Mouse (Mus musculus) hindbrain, embryonic 13.5 days (tissue): ENCODE measurements around the gene Msantd1. TPM values are rescaled to one million over a fixed set of nuclear protein-coding genes. Genes with fewer than 3 reads are reported as not detected.

Source experiments
- ATAC-seq: fragments of 200-750 bp; cut with Nextera tagmentation; 2 replicates; pipeline ENCODE4 v1.8.0; 2017; ENCODE audit warnings: moderate TSS enrichment; ENCODE audit not compliant: low FRiP score
- H3K27ac ChIP-seq: fragments of 300-500 bp; sonication (generic); 2 replicates; pipeline ENCODE4 v1.5.1; 2015; ENCODE audit warnings: inconsistent platforms, mild to moderate bottlenecking, moderate library complexity
- H3K27me3 ChIP-seq: fragments of 300-500 bp; sonication (generic); 2 replicates; pipeline ENCODE4 v1.6.1; 2015; ENCODE audit warnings: mild to moderate bottlenecking, inconsistent platforms
- H3K36me3 ChIP-seq: fragments of 300-500 bp; sonication (generic); 2 replicates; pipeline ENCODE4 v1.6.1; 2015; ENCODE audit warnings: mild to moderate bottlenecking, inconsistent platforms
- H3K4me1 ChIP-seq: fragments of 300-500 bp; sonication (generic); replicated peaks from 2 replicates; pipeline ENCODE4 v1.6.1; 2015; ENCODE audit warnings: inconsistent platforms
- H3K4me2 ChIP-seq: fragments of 300-500 bp; sonication (generic); 2 replicates; pipeline ENCODE4 v1.6.1; 2015; ENCODE audit warnings: inconsistent platforms, mild to moderate bottlenecking, moderate library complexity
- H3K4me3 ChIP-seq: fragments of 300-500 bp; sonication (generic); 2 replicates; pipeline ENCODE4 v1.5.1; 2015; ENCODE audit warnings: mild to moderate bottlenecking, inconsistent platforms
- H3K9ac ChIP-seq: fragments of 300-500 bp; sonication (generic); 2 replicates; pipeline ENCODE4 v1.6.1; 2015; ENCODE audit warnings: mild to moderate bottlenecking, inconsistent platforms
- H3K9me3 ChIP-seq: fragments of 300-500 bp; sonication (generic); 2 replicates; pipeline ENCODE4 v1.6.1; 2016; ENCODE audit warnings: inconsistent platforms
- WGBS: fragments of 180-500 bp; shearing (Covaris S2); methylation state at CpG from one replicate; pipeline ENCODE4 v1.1.7; 2015; 5-methylcytosine and 5-hydroxymethylcytosine counted together
- polyA plus RNA-seq: library from polyadenylated mRNA; unstranded; fragments of >200 nt; fragmentation: Nextera tagmentation; extraction: Ambion mirVana; gene quantifications from 2 replicates; pipeline ENCODE4 v1.2.1, GENCODE M21; 2015

The Msantd1 gene
- polyA plus RNA-seq, 1 experiment from 2014 or later = 2.6 TPM

GRCm38 (mm10) chr5:34954508-34954907 lies 46.7 kb downstream of the Msantd1 start:
- Histone ChIP-seq H3K9me3 (no peaks in the 10 kb centered on the region), H3K4me3 (no peak overlapping the region), H3K36me3 (0 out of 2 replicates have a peak, but pooled peaks cover 11% of the 10 kb centered on the region), H3K9ac (no peak overlapping the region), H3K27ac (peak overlapping the region; percentile 9; the same call in 1 of the 2 replicates), H3K4me1 (peaks cover 77% of the 10 kb centered on the region), H3K4me2 (peak overlapping the region; percentile 2; the same call in 1 of the 2 replicates), H3K27me3 (no peaks in the 10 kb centered on the region)
- whole genome bisulfite sequencing = 69% methylated on average over 6 of the region's 6 CpGs
- no peak for ATAC-seq

- no peak overlapping the region for H3K9ac ChIP-seq
- H3K27me3 ChIP-seq = no peaks in the 10 kb centered on the region
- H3K9me3 ChIP-seq = no peaks in the 10 kb centered on the region
- 0 out of 2 replicates have a peak overlapping the region, but pooled peaks have one; percentile 9 for H3K27ac ChIP-seq
- WGBS = 49% methylated on average over 5 of the region's 5 CpGs
- 0 out of 2 replicates have a peak, but pooled peaks cover 11% of the 10 kb centered on the region for H3K36me3 ChIP-seq
- no peak for ATAC-seq
- peaks cover 78% of the 10 kb centered on the region for H3K4me1 ChIP-seq
- no peak overlapping the region for H3K4me2 ChIP-seq
- no peak overlapping the region for H3K4me3 ChIP-seq
These were observed 47.8 kb downstream of the Msantd1 start for GRCm38 (mm10) chr5:34955630-34956029.

- H3K4me2 ChIP-seq = no peak overlapping the region
- 0 out of 2 replicates have a peak, but pooled peaks cover 11% of the 10 kb centered on the region for H3K36me3 ChIP-seq
- no peak overlapping the region for H3K9ac ChIP-seq
- H3K9me3 ChIP-seq = no peaks in the 10 kb centered on the region
- peaks cover 75% of the 10 kb centered on the region for H3K4me1 ChIP-seq
- 78% methylated on average over 7 of the region's 7 CpGs for WGBS
- no peak overlapping the region for H3K4me3 ChIP-seq
- H3K27ac ChIP-seq = peak overlapping the region; percentile 20; the same call in 1 of the 2 replicates
- no peaks in the 10 kb centered on the region for H3K27me3 ChIP-seq
- no peak for ATAC-seq
These were observed 48.3 kb downstream of the Msantd1 start for GRCm38 (mm10) chr5:34956151-34956550.

- Histone ChIP-seq H3K27ac (peak overlapping the region; percentile 64), H3K4me2 (0 out of 2 replicates have a peak overlapping the region, but pooled peaks have one; percentile 1), H3K4me1 (peaks cover 74% of the 10 kb centered on the region), H3K9me3 (no peaks in the 10 kb centered on the region), H3K9ac (no peak overlapping the region), H3K4me3 (no peak overlapping the region), H3K36me3 (0 out of 2 replicates have a peak, but pooled peaks cover 8% of the 10 kb centered on the region), H3K27me3 (no peaks in the 10 kb centered on the region)
- WGBS = 65% methylated on average over 2 of the region's 2 CpGs
- peak; percentile 62; the same call in 1 of the 2 replicates for ATAC-seq
These were observed 49.2 kb downstream of the Msantd1 start for GRCm38 (mm10) chr5:34957015-34957414.

- Histone ChIP-seq H3K4me3 (no peak overlapping the region), H3K4me2 (no peak overlapping the region), H3K36me3 (peaks cover 6% of the 10 kb centered on the region), H3K4me1 (peaks cover 68% of the 10 kb centered on the region), H3K9ac (peak overlapping the region; percentile 8; the same call in 1 of the 2 replicates), H3K27ac (no peak overlapping the region), H3K27me3 (no peaks in the 10 kb centered on the region), H3K9me3 (no peaks in the 10 kb centered on the region)
- 75% methylated on average over 1 of the region's 1 CpGs for WGBS
- ATAC-seq = no peak
These were observed 52.2 kb downstream of the Msantd1 start for GRCm38 (mm10) chr5:34960021-34960420.

GRCm38 (mm10) chr5:34965531-34965930 lies 57.7 kb downstream of the Msantd1 start:
- ATAC-seq = no peak
- Histone ChIP-seq H3K36me3 (peaks cover 45% of the 10 kb centered on the region), H3K9me3 (no peaks in the 10 kb centered on the region), H3K4me3 (no peak overlapping the region), H3K27me3 (no peaks in the 10 kb centered on the region), H3K27ac (no peak overlapping the region), H3K4me2 (no peak overlapping the region), H3K4me1 (peaks cover 26% of the 10 kb centered on the region; the same call in 1 of the 2 replicates), H3K9ac (no peak overlapping the region)
- WGBS = 93% methylated on average over 12 of the region's 12 CpGs

- WGBS = 77% methylated on average over 5 of the region's 5 CpGs
- no peak overlapping the region for H3K9ac ChIP-seq
- no peak overlapping the region for H3K4me2 ChIP-seq
- peaks cover 9% of the 10 kb centered on the region; the same call in 1 of the 2 replicates for H3K4me1 ChIP-seq
- no peaks in the 10 kb centered on the region for H3K27me3 ChIP-seq
- H3K27ac ChIP-seq = 0 out of 2 replicates have a peak overlapping the region, but pooled peaks have one; percentile 12
- H3K36me3 ChIP-seq = peaks cover 59% of the 10 kb centered on the region
- H3K4me3 ChIP-seq = no peak overlapping the region
- no peak for ATAC-seq
- no peaks in the 10 kb centered on the region for H3K9me3 ChIP-seq
These were observed 60.6 kb downstream of the Msantd1 start for GRCm38 (mm10) chr5:34968386-34968785.

- no peak overlapping the region for H3K4me2 ChIP-seq
- no peaks in the 10 kb centered on the region for H3K27me3 ChIP-seq
- no peak overlapping the region for H3K4me3 ChIP-seq
- peaks cover 61% of the 10 kb centered on the region for H3K36me3 ChIP-seq
- no peak overlapping the region for H3K27ac ChIP-seq
- no peak for ATAC-seq
- WGBS = 86% methylated on average over 3 of the region's 3 CpGs
- H3K9ac ChIP-seq = no peak overlapping the region
- H3K9me3 ChIP-seq = no peaks in the 10 kb centered on the region
- H3K4me1 ChIP-seq = peaks cover 9% of the 10 kb centered on the region; the same call in 1 of the 2 replicates
These were observed 64.7 kb downstream of the Msantd1 start for GRCm38 (mm10) chr5:34972471-34972870.

Other genes starting within 250 kb of the Msantd1 start
- 21.5 and 22.6 TPM in 2 replicates for gene Nop14, start 247.9 kb upstream of the Msantd1 start, polyA plus RNA-seq
- gene Grk4, start 247.6 kb upstream of the Msantd1 start, polyA plus RNA-seq = 1.6 and 3.3 TPM in 2 replicates
- gene Htt, start 146.3 kb upstream of the Msantd1 start, polyA plus RNA-seq = 13.1 and 15.6 TPM in 2 replicates
- gene Rgs12, start 41.4 kb downstream of the Msantd1 start, polyA plus RNA-seq = 54.9 and 59.1 TPM in 2 replicates
- 0.47 TPM in 2 replicates for gene Hgfac, start 133.5 kb downstream of the Msantd1 start, polyA plus RNA-seq
- gene Dok7, start 148.8 kb downstream of the Msantd1 start, polyA plus RNA-seq = 3.9 and 4.9 TPM in 2 replicates
- 120 and 126 TPM in 2 replicates for gene Lrpap1, start 197.8 kb downstream of the Msantd1 start, polyA plus RNA-seq